Mouse (Mus musculus) hindbrain, embryonic 16.5 days (tissue): ENCODE results near the gene Tmub1. TPM values are rescaled to one million over a fixed set of nuclear protein-coding genes. Genes with fewer than 3 reads are reported as not detected.

Source experiments
- ATAC-seq: fragments of 200-750 bp; cut with Nextera tagmentation; 2 replicates; pipeline ENCODE4 v1.8.0; 2017; ENCODE audit warnings: moderate TSS enrichment, moderate library complexity
- H3K27ac ChIP-seq: fragments of 300-500 bp; sonication (generic); 2 replicates; pipeline ENCODE4 v1.5.1; 2014; ENCODE audit warnings: low read depth, mild to moderate bottlenecking, control low read depth, low read length, moderate library complexity
- H3K27me3 ChIP-seq: fragments of 300-500 bp; sonication (generic); replicated peaks from 2 replicates; pipeline ENCODE4 v1.6.1; 2014; ENCODE audit warnings: low read length; ENCODE audit not compliant: control insufficient read depth, insufficient read depth
- H3K36me3 ChIP-seq: fragments of 300-500 bp; sonication (generic); 2 replicates; pipeline ENCODE4 v1.6.1; 2014; ENCODE audit warnings: mild to moderate bottlenecking, low read length, moderate library complexity, mixed read lengths; ENCODE audit not compliant: control insufficient read depth, insufficient read depth
- H3K4me1 ChIP-seq: fragments of 300-500 bp; sonication (generic); 2 replicates; pipeline ENCODE4 v1.6.1; 2014; ENCODE audit warnings: low read depth, low read length; ENCODE audit not compliant: control insufficient read depth, insufficient read depth
- H3K4me2 ChIP-seq: fragments of 300-500 bp; sonication (generic); 2 replicates; pipeline ENCODE4 v1.6.1; 2014; ENCODE audit warnings: mild to moderate bottlenecking, low read length, control low read depth, moderate library complexity
- H3K4me3 ChIP-seq: fragments of 300-500 bp; sonication (generic); 2 replicates; pipeline ENCODE4 v1.5.1; 2014; ENCODE audit warnings: mild to moderate bottlenecking, low read length, control low read depth, moderate library complexity
- H3K9ac ChIP-seq: fragments of 300-500 bp; sonication (generic); 2 replicates; pipeline ENCODE4 v1.6.1; 2014; ENCODE audit warnings: low read depth, mild to moderate bottlenecking, control low read depth, low read length, moderate library complexity
- H3K9me3 ChIP-seq: fragments of 300-500 bp; sonication (generic); 2 replicates; pipeline ENCODE4 v1.6.1; 2014; ENCODE audit warnings: mild to moderate bottlenecking, low read length, moderate library complexity; ENCODE audit not compliant: control insufficient read depth
- WGBS: fragments of 180-500 bp; shearing (Covaris S2); extraction: QIAGEN DNeasy Blood & Tissue Kit; methylation state at CpG from one replicate; pipeline ENCODE4 v1.1.7; 2014; 5-methylcytosine and 5-hydroxymethylcytosine counted together
- polyA plus RNA-seq: library from polyadenylated mRNA; unstranded; fragments of >200 nt; fragmentation: Nextera tagmentation; extraction: Ambion mirVana; gene quantifications from 2 replicates; pipeline ENCODE4 v1.2.1, GENCODE M21; 2015

Gene Tmub1
- polyA plus RNA-seq, 1 experiment from 2014 or later: 61.7 TPM

DNA sequence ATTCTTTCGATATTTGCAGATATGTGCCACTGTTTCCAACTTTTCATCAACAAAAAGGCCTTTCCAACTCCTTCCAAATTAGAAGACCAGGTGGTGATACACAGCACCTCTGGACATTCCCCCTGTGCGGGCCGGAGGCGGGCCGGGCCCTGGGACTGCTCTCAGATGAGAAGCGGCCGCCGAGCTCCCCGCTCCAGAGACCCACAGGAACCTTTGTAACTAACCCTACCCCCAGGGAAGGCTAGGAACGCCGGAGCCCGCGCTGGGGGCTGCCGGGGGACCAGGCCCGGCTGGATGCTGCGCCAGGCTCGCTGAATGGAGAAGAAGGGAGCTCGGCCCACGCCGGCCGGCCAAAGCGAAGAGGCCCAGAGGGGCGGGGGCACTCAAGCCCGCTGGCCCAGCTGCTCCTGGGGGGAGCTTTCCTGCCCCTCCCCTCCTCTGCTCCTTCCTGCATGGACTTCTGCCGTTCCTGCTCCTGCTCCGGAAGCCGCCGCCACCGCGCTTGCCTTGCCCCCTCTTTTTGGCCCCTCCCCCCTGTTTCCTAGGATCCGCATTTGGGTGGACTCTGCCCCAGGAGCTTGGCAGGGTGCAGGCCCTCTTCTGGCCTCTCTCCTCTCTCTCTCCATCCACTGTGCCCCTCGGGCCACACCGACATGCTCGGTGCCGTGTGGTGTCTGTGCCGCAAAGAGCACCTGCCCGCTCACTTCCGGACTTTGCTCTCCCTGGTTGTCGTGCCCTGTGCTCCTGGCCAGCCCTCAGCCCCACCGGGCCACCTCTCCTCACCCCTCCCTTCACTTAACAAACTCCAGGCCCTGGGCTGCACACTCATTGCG lies 34.8 kb upstream of the Tmub1 start:
- Histone ChIP-seq H3K9me3 (no peaks in the 10 kb centered on the region), H3K36me3 (peaks cover 43% of the 10 kb centered on the region), H3K27me3 (no peaks in the 10 kb centered on the region), H3K4me2 (no peak overlapping the region), H3K9ac (no peak overlapping the region), H3K27ac (no peak overlapping the region), H3K4me3 (no peak overlapping the region), H3K4me1 (peaks cover 23% of the 10 kb centered on the region)
- ATAC-seq: 0 out of 2 replicates have a peak, but pooled peaks have one; percentile 3
- WGBS: 41% methylated on average over 41 of the region's 41 CpGs

DNA sequence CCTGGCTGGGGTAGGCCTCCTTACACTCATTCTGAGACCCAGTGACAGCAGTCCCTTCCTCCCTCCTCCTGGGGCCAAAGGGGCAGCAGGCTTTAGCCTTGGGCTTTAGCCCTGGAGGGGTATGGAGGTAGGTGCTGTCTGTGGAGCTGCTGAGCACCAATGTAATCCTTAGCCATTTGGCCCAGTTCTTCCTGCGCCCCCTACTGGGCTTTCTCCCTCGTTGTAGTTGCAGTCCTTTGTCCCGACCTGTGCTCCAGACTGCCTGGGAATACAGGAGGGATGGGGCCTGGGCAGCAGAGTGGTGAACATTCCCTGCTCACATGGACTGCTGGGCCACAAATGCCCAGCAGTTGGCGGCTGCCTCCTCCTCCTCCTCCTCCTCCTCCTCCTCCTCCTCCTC lies 34.0 kb upstream of the Tmub1 start:
- Histone ChIP-seq H3K4me2 (no peak overlapping the region), H3K4me3 (no peak overlapping the region), H3K27me3 (no peaks in the 10 kb centered on the region), H3K27ac (peak overlapping the region; percentile 23; the same call in 1 of the 2 replicates), H3K9me3 (no peaks in the 10 kb centered on the region), H3K9ac (no peak overlapping the region), H3K36me3 (peaks cover 41% of the 10 kb centered on the region), H3K4me1 (peaks cover 23% of the 10 kb centered on the region)
- WGBS: 6% methylated on average over 4 of the region's 4 CpGs
- ATAC-seq: peak; percentile 23; the same call in 1 of the 2 replicates

DNA sequence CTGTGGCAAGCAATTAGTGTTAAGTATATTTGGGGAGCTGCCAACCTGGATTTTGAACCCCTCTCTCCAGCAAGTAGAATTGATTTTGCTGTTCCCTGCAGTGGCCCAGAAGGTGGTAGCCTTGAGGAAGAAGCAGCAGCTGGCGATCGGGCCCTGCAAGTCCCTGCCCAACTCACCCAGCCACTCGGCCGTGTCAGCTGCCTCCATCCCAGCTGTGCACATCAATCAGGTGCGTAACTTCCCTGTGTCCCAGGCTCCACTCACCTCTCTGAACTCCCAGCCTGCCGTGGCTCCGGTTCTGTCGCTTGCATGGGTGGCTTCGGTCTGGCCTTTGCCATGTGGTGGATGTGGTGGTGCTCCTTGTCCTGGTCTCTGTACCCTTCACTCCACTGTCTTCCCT lies 30.3 kb upstream of the Tmub1 start:
- Histone ChIP-seq H3K36me3 (peaks cover 30% of the 10 kb centered on the region), H3K27me3 (peaks cover 2% of the 10 kb centered on the region; the same call in 1 of the 2 replicates), H3K9me3 (no peaks in the 10 kb centered on the region), H3K27ac (no peak overlapping the region), H3K9ac (no peak overlapping the region), H3K4me1 (peaks cover 27% of the 10 kb centered on the region), H3K4me3 (no peak overlapping the region), H3K4me2 (no peak overlapping the region)
- ATAC-seq: no peak
- WGBS: 67% methylated on average over 9 of the region's 9 CpGs

DNA sequence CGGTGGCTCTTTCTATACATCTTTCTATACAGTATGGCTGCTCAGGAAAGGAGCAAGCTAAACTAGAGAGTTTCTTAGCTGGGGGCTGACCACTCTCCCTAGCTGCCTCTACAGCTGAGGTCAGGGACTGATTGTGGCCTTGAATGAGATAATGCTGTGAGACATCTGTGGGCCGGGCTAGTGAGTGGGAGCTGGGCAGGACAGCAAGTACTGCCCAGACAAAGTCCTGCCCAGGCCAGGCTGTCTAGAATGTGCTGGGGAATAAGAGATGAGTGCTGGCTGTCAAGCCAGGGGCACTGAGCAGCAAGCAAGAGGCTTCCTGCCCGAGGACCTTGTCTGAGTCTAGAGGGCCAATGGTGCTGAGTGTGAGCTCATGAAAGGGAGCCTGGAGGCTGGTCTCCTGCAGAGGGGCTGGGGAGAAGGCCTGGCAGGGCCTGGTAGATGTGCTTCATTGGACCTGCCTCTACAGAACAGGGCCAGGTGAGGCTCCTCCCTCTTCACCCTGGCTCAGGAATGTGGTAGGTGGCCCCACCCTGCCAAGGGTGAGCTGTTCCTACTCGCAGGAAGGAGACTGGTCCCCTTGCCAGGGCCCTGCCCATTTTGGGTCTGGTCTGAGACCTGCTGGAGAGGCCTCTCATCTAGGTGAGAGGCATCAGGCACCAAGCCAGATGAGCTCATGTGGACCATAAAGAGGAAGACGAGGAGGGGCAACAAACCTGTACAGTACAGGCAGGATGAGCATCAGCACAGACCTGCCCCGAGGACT lies 28.0 kb upstream of the Tmub1 start:
- H3K4me3 ChIP-seq: no peak overlapping the region

DNA sequence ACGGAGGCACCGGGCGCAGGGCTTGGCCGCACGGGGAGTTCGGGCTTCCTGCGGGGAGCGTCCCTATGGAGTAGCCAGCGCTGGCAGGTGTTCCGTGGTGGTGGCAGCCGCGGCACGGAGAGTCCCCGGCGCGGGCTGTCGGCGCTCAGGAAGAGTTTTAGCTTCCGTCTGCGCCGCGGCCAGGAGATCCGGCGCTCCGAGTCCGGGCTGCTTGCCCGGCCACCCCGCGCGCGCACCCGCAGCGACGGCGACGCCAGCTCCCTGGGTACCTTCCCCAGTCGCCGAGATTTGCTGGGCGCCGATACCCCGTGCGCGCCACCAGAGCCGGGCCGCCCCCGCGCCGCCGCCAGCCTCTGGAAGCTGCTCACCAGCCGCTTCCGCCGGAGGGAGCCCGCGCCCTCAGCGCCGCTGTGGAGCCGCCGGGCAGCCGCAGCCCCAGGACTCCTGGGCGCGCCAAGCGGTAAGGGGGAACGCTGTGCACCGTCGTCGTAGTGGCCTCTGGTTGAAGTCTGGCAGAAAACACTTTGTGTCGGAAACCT lies 27.1 kb upstream of the Tmub1 start:
- Histone ChIP-seq H3K4me2 (peak overlapping the region; percentile 51), H3K9ac (peak overlapping the region; percentile 55), H3K27ac (no peak overlapping the region), H3K27me3 (peaks cover 2% of the 10 kb centered on the region; the same call in 1 of the 2 replicates), H3K36me3 (peaks cover 15% of the 10 kb centered on the region), H3K4me3 (peak overlapping the region; percentile 30), H3K4me1 (peaks cover 26% of the 10 kb centered on the region), H3K9me3 (no peaks in the 10 kb centered on the region)
- WGBS: 3% methylated on average over 53 of the region's 67 CpGs
- ATAC-seq: no peak

More for the DNA sequence above, 28.0 kb upstream of the Tmub1 start:
- peaks cover 20% of the 10 kb centered on the region for H3K36me3 ChIP-seq
- no peak overlapping the region; the same call in 1 of the 2 replicates for H3K9ac ChIP-seq
- H3K4me2 ChIP-seq: no peak overlapping the region
- no peaks in the 10 kb centered on the region for H3K9me3 ChIP-seq
- peaks cover 24% of the 10 kb centered on the region for H3K4me1 ChIP-seq
- no peak for ATAC-seq
- H3K27me3 ChIP-seq: peaks cover 2% of the 10 kb centered on the region; the same call in 1 of the 2 replicates
- no peak overlapping the region for H3K27ac ChIP-seq
- WGBS: 80% methylated on average over 6 of the region's 6 CpGs

- WGBS: 8% methylated on average over 55 of the region's 77 CpGs
- Histone ChIP-seq H3K4me2 (peak overlapping the region; percentile 51), H3K27ac (no peak overlapping the region), H3K9ac (peak overlapping the region; percentile 55), H3K36me3 (peaks cover 12% of the 10 kb centered on the region; the same call in 1 of the 2 replicates), H3K4me1 (peaks cover 26% of the 10 kb centered on the region), H3K27me3 (peaks cover 2% of the 10 kb centered on the region; the same call in 1 of the 2 replicates), H3K9me3 (no peaks in the 10 kb centered on the region), H3K4me3 (peak overlapping the region; percentile 30)
- ATAC-seq: no peak
These were observed 26.5 kb upstream of the Tmub1 start for GRCm38 (mm10) chr5:24474025-24474722.

DNA sequence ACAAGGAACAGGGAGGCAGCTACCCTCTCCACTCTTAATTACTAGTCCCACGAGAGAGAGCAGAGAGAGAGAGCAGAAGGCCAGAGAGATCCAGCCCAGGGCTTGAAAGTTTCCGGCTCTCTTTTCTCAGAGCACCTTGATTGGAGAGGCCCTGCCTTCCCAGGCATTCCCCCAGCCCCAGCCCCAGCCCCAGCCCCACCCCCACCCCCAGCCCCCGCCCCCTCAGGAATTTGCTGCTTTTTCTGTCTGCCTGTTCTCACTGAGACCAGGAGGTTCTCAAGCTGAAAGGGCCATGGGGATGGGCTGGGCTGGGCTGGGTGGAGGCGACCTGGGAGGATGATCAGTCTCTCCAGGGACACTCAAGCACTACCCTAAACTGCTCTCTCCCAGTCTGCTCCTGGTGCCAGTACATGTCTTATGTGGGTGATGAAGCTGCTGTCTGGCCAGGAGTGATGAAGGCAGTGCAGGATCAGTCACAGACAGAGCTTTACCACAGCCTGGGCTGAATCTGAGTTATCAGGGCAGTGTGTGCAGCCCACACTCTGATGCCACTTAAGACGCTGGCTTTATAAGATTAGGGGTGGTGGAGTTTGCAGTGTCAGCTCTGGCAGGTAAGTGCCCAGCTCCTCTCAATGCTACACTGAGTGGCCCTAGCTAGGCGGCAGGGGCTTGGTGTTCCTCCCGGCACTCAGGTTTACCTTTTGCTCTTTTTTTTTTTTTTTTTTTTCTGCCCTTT lies 25.4 kb upstream of the Tmub1 start:
- Histone ChIP-seq H3K27me3 (peaks cover 2% of the 10 kb centered on the region; the same call in 1 of the 2 replicates), H3K4me1 (peaks cover 26% of the 10 kb centered on the region), H3K36me3 (0 out of 2 replicates have a peak, but pooled peaks cover 5% of the 10 kb centered on the region), H3K4me3 (no peak overlapping the region), H3K27ac (no peak overlapping the region), H3K4me2 (no peak overlapping the region), H3K9me3 (no peaks in the 10 kb centered on the region), H3K9ac (no peak overlapping the region)
- 0 out of 2 replicates have a peak, but pooled peaks have one; percentile 12 for ATAC-seq
- WGBS: 57% methylated on average over 6 of the region's 7 CpGs

DNA sequence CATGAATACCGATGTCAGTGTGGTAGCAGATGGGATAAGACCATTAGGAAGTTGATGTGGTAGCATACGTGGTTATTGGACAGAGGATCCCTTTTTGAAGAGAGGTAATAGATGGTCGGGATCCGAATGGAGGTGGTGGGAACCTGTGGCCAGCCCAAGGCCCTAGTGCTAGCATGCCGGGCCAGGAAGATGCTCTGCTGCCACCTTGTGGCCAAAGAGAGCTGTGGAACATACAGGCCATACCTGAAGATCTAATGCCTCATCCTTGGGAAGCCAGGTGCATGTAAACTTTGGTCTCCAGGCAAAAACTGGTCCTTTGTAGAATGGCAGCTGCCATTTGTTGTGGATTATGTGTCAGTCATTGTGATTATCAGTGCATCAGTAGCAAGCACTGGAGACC lies 22.9 kb upstream of the Tmub1 start:
- H3K4me1 ChIP-seq: peaks cover 32% of the 10 kb centered on the region
- H3K4me2 ChIP-seq: no peak overlapping the region
- peak; percentile 73 for ATAC-seq
- 14% methylated on average over 5 of the region's 5 CpGs for WGBS
- no peak overlapping the region for H3K4me3 ChIP-seq
- no peak overlapping the region for H3K9ac ChIP-seq
- H3K27ac ChIP-seq: no peak overlapping the region
- no peaks in the 10 kb centered on the region for H3K36me3 ChIP-seq
- peaks cover 2% of the 10 kb centered on the region; the same call in 1 of the 2 replicates for H3K27me3 ChIP-seq
- H3K9me3 ChIP-seq: no peaks in the 10 kb centered on the region
